Comparison of ENCODE assay signal across 8 mouse cellular contexts in the genomic region with DNA sequence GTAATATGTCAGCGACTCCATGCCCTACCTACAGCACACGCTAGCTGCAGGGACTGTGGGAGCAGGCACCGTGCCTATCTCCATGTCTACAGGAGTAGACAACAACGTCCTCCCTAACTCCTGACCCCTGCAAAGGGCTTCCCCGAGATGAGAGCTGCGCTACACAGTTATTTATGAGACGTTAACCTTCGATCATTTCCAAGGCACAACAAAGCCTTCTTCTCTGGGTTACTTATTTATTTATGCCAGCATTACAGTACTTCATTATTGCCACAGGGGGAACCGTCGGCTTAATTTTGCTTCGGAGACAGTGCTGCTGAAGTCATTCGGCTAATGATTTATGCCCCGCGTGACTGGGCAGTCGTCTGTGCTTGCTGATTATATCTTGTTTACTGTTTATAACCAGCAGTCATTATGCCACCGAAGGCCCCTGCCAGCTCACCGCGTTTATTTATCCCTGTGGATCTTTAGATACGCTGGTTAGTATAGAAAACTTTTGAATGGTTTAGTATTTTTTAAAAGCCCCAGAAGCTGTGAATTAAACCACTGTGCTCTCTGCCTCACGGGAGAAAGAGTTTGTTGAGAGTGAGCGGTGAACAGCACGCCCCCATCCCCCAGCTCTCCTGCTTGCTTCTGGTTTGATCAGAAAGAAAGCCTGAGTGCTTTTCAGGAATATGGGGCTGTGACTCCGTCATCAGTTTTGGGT.
DNase-seq lines count a peak whose midpoint lies in the region; ATAC-seq and TF ChIP-seq lines count a peak whose summit lies in the region.

No protein-coding gene starts in this region.

- no peaks in the 10 kb centered on the region for H3K36me3 ChIP-seq in forebrain, postnatal 0 days (ENCODE audit: insufficient read depth)
- H3K36me3 ChIP-seq in liver, postnatal 0 days (replicated peaks; ENCODE audit: insufficient read depth, low read length), result no peaks in the 10 kb centered on the region

- peak overlapping the region; percentile 34; the same call in 1 of the 2 replicates for H3K9ac ChIP-seq in forebrain, postnatal 0 days
- no peak overlapping the region for H3K9ac ChIP-seq in liver, postnatal 0 days (replicated peaks)

- no peak overlapping the region for H3K27ac ChIP-seq in forebrain, postnatal 0 days (ENCODE audit: low read depth, low read length)
- peak overlapping the region; percentile 64; the same call in 1 of the 2 replicates for H3K27ac ChIP-seq in layer of hippocampus, adult 2 months
- H3K27ac ChIP-seq in liver, postnatal 0 days (ENCODE audit: low read depth), result no peak overlapping the region

- peak; percentile 76 for TF ChIP-seq CTCF in forebrain, postnatal 0 days (IDR thresholded peaks at IDR 0.05; ENCODE audit: low read depth)
- TF ChIP-seq CTCF in layer of hippocampus, adult 2 months (conservative IDR thresholded peaks at IDR 0.05), result peak; percentile 85
- peak; percentile 66 for TF ChIP-seq CTCF in liver, postnatal 0 days (IDR thresholded peaks at IDR 0.05; ENCODE audit: low read depth)

- peak overlapping the region; percentile 28 for H3K4me3 ChIP-seq in forebrain, postnatal 0 days (ENCODE audit: low read depth, low read length)
- peak overlapping the region; percentile 47 for H3K4me3 ChIP-seq in layer of hippocampus, adult 2 months
- H3K4me3 ChIP-seq in liver, postnatal 0 days (ENCODE audit: low read depth, low read length), result 0 out of 2 replicates have a peak overlapping the region, but pooled peaks have one; percentile 16

- TF ChIP-seq EP300 in liver, postnatal 0 days (IDR thresholded peaks at IDR 0.05; ENCODE audit: low read depth), result no peak

- whole genome bisulfite sequencing in forebrain, postnatal 0 days, result 17% methylated on average over 23 of the region's 23 CpGs
- 22% methylated on average over 23 of the region's 23 CpGs for WGBS in liver, postnatal 0 days (ENCODE audit: insufficient replicate concordance)

- no peaks in the 10 kb centered on the region for H3K9me3 ChIP-seq in forebrain, postnatal 0 days (ENCODE audit: low read length)
- no peaks in the 10 kb centered on the region for H3K9me3 ChIP-seq in liver, postnatal 0 days (ENCODE audit: low read length)

- peak; percentile 80 for ATAC-seq in cerebellum, adult (ENCODE audit: insufficient number of reproducible peaks, low FRiP score, low TSS enrichment)
- ATAC-seq in forebrain, postnatal 0 days, result peak; percentile 89
- peak; percentile 86 for ATAC-seq in liver, postnatal 0 days
- ATAC-seq in granulocyte monocyte progenitor cell, adult 5-6 weeks (replicated peaks; ENCODE audit: poor library complexity, severe bottlenecking), result no peak

- H3K4me2 ChIP-seq in forebrain, postnatal 0 days (ENCODE audit: low read depth), result peak overlapping the region; percentile 56
- peak overlapping the region; percentile 60 for H3K4me2 ChIP-seq in liver, postnatal 0 days (ENCODE audit: low read depth, low read length)

- H3K27me3 ChIP-seq in forebrain, postnatal 0 days (ENCODE audit: insufficient read depth, low read length), result no peaks in the 10 kb centered on the region; the same call in 1 of the 2 replicates
- no peaks in the 10 kb centered on the region for H3K27me3 ChIP-seq in liver, postnatal 0 days (ENCODE audit: insufficient read depth, low read length)

- no peaks in the 10 kb centered on the region for H3K4me1 ChIP-seq in forebrain, postnatal 0 days (ENCODE audit: insufficient read depth)
- H3K4me1 ChIP-seq in liver, postnatal 0 days (ENCODE audit: insufficient read depth), result no peaks in the 10 kb centered on the region

- DNase-seq in cerebellum, adult 9-11 months, result no peak
- DNase-seq in forebrain, postnatal 0 days, result peak; percentile 79
- DNase-seq in heart, postnatal 4 days, result peak; percentile 67
- peak; percentile 39 to 51 for DNase-seq in layer of hippocampus, adult 2 months (ENCODE audit: low spot score in 2 of 2)
- DNase-seq in liver, postnatal 0 days, result peak; percentile 52
- DNase-seq in ovary, postnatal 10 days (ENCODE audit: low spot score), result peak; percentile 18
